Mouse (Mus musculus) induced T-regulatory cell, adult 2 months (primary cell): ENCODE measurements around the gene Cnih1.
"Not testable (repeated sequence)": the region's sequence is repeated elsewhere in the genome, so short reads cannot be mapped to it uniquely, and the experiment has no call there.

Source experiments
- DNase-seq: peaks from one replicate; pipeline ENCODE4 v3.0.0-alpha.2; 2012; ENCODE audit warnings: low read depth

The Cnih1 gene

GRCm38 (mm10) chr14:46788505-46788901, 292 bp upstream of the Cnih1 start:
- no peak for DNase-seq

GRCm38 (mm10) chr14:46787454-46787786, 791 bp downstream of the Cnih1 start:
- DNase-seq = peak; percentile 16

GRCm38 (mm10) chr14:46785247-46785646, 3.0 kb downstream of the Cnih1 start:
- no peak for DNase-seq

- no peak for DNase-seq
These were observed 4.8 kb downstream of the Cnih1 start for GRCm38 (mm10) chr14:46783327-46783926.

- no peak for DNase-seq
These were observed 5.9 kb downstream of the Cnih1 start for GRCm38 (mm10) chr14:46782187-46782828.

GRCm38 (mm10) chr14:46781086-46781485, 7.1 kb downstream of the Cnih1 start:
- no peak for DNase-seq

GRCm38 (mm10) chr14:46779217-46779616, 9.0 kb downstream of the Cnih1 start:
- no peak for DNase-seq

- no peak for DNase-seq
These were observed 9.5 kb downstream of the Cnih1 start for GRCm38 (mm10) chr14:46778756-46779155.

- DNase-seq = no peak
These were observed 18.2 kb downstream of the Cnih1 start for GRCm38 (mm10) chr14:46770036-46770435.

- DNase-seq = no peak
These were observed 21.1 kb downstream of the Cnih1 start for GRCm38 (mm10) chr14:46767116-46767515.

- DNase-seq = peak; percentile 41
These were observed 27.0 kb downstream of the Cnih1 start for GRCm38 (mm10) chr14:46761186-46761585.

GRCm38 (mm10) chr14:46760355-46761029, 27.7 kb downstream of the Cnih1 start, which contains the start of gene Cdkn3:
TSS of gene Cdkn3 (plus strand) at chr14:46760541.
- DNase-seq = peak; percentile 97

GRCm38 (mm10) chr14:46759970-46760354, 28.2 kb downstream of the Cnih1 start:
- no peak for DNase-seq

- DNase-seq = no peak
These were observed 30.5 kb downstream of the Cnih1 start for GRCm38 (mm10) chr14:46757736-46758135.

- DNase-seq = no peak
These were observed 32.4 kb downstream of the Cnih1 start for GRCm38 (mm10) chr14:46755851-46756250.

- not testable (repeated sequence) for DNase-seq
These were observed 33.8 kb downstream of the Cnih1 start for GRCm38 (mm10) chr14:46754371-46754770.

GRCm38 (mm10) chr14:46745413-46745812, 42.8 kb downstream of the Cnih1 start:
- no peak for DNase-seq

GRCm38 (mm10) chr14:46742674-46743073, 45.5 kb downstream of the Cnih1 start:
- DNase-seq = no peak

- DNase-seq = not testable (repeated sequence)
These were observed 50.9 kb downstream of the Cnih1 start for GRCm38 (mm10) chr14:46737346-46737745.

- DNase-seq = no peak
These were observed 51.8 kb downstream of the Cnih1 start for GRCm38 (mm10) chr14:46736366-46736765.

GRCm38 (mm10) chr14:46734761-46735455, 53.3 kb downstream of the Cnih1 start:
- DNase-seq = no peak

GRCm38 (mm10) chr14:46734262-46734661, 53.9 kb downstream of the Cnih1 start:
- no peak for DNase-seq

- peak; percentile 49 for DNase-seq
These were observed 62.5 kb downstream of the Cnih1 start for GRCm38 (mm10) chr14:46725743-46726142.
